Mouse (Mus musculus) gastrocnemius, postnatal 10 days (tissue): ENCODE measurements at regions not wholly inside any gene's neighbourhood (a gene's known extent, or its start where the extent isn't known, plus 50 kb on each side); places are given as distances from the start of the nearest gene placed in this dataset.

Experiments
- DNase-seq: peaks from one replicate; pipeline ENCODE4 v3.0.0; 2021; ENCODE audit warnings: mixed read lengths

DNA sequence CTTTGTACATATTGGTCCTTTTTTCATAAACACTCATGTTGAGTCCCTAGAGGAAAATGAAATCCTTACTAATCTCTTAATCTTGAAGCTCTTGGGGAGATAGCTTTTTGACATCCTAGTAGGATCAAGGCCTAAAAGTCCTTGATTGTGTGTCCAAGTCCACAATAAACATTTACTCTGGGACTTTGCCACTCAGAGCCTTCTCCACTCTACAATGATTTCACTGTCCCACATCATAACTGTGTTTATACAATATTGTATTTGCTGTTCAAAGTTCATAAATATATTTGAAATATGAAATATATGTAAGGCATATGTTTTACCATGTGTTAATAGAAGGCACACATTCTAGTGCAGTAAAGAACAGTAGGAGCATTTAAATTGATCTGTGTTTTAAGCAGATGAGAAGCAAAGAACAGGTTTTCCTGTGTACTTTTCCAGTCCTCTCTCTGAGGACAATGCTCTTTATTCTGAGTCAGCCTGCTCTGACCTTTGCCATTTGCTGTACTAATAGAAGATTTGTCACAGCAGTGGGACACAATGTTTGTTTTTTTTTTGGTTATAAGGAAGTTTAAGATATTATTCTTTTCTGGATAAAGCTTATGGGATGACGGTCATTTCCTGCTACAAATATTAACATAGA lies 130.7 kb upstream of the Gprin3 start:
- DNase-seq: no peak

DNA sequence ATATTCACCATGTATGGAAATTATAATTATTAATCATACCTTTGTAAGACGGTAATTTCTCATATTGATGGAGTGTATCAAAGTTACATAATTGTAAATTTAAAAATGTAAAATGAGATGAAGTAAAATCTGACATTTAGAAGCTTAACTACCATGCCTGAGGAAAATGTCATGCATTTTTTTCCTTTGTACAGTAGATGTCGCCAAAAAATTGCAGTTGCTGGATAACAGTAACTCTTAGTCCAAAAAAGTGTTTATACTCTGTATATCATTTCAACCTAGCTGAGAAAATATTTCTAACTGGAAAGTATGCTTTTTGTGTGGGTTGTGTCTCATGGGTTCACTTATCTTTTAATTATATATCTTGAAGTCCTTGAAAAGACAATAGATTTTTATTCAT lies 110.9 kb upstream of the Gprin3 start:
- no peak for DNase-seq

DNA sequence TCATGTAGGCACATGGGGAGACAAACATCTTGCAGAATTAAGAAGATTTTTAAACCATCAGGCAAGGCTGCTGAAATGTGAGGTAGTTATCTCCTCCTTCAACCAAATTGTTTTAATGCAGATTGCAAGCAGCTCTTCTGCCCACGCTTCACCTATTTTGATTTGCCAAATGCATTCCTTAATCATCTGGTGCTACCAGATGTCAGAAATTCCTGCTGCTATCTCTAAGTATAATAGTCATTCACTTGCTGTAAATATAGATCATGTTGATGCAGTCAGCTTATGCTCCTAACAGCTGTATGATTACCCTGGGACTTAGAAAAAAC lies 98.8 kb upstream of the Gprin3 start:
- no peak for DNase-seq

DNA sequence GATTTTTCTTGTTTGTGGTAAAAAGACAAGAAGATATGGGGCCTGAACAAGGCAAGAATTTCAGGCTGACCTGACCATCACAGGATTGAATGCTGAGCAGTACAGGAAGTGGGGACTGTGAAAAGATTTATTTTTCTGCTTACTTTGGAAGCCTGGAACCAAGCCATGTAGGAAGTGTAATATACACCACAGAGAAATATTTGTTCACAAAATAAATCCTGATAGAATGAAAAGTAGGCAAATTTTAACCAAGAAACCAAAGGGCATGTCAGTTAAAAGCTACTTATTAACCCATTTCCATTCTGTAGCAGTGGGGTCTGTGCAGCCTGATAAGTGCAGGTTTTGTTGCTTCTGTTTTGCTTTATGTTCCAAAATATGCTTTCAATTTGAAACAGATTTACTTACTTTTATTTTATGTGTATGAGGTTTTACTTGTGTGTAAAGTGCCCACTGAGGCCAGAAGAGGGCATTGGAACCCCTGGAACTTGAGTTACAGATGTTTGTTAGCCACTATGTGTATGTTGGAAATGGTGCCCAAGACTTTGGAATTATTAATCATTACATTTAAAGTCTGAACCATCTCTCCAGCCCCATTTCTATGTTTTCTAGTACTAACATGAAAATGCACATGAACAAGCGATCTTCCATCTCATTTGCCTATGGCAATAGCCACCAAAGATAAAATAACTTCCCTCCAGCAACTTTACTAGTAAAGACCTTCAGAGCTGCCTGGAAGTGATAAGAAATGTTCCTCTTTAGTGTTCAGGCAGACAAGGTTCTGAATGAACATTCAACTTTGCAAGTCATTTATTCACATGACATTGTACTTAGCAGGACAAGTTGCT lies 98.2 kb upstream of the Gprin3 start:
- no peak for DNase-seq

DNA sequence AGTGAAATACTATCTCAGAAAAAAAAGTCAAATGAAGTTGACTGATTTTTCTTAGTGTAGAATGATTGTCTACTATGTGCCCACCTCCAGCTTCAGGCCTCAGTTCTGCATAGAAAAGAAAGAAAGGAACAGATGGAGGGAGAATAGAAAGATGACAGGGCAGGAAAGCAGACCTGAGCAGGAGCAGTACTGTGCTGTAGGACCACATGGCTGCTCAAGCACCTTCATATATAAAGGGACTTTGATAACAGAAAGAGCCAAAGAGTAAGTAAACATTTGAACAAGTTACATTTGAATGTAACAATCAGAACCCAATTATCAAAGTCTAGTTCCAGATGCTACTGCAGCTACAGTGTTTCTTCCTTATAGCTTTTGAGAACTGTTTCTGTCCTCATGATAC lies 96.9 kb upstream of the Gprin3 start:
- no peak for DNase-seq

DNA sequence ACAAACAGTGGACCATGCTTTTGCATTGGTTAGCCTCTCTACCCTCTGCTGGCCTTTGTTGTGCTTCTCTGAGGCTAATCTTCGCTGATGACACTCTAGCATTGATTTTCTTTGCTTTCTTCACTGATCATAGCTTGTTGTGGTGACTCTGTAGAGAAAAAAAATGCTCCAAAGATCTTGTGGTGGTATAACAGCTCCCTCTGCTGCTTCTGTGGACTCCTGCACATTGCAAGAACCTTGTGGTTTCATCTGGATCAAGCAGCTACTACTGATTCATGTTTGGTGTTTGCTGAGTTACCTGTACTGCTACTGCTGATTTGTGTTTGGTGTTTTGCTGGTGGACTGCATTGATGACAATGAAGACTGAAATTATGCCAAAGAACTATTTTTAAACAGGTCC lies 74.7 kb upstream of the Gprin3 start:
- no peak for DNase-seq

DNA sequence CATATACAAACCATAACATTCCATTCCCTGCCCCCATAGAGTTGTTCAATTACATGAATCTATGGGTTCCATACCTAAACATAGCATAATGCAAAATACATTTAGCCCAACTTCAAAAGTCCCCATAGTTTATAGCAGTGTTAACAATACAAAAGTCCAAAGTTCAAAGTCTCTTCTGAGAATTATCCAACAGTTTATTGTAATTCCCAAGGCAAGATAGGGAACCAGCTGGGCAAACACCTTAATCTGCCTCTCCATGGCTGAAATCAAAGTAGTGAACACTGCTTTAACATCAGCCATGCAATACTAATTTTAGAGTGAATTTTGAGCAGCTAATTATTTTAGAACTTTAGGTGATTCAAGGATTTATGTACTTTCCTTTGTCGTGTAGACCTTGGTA lies 72.7 kb upstream of the Gprin3 start:
- DNase-seq: no peak

DNA sequence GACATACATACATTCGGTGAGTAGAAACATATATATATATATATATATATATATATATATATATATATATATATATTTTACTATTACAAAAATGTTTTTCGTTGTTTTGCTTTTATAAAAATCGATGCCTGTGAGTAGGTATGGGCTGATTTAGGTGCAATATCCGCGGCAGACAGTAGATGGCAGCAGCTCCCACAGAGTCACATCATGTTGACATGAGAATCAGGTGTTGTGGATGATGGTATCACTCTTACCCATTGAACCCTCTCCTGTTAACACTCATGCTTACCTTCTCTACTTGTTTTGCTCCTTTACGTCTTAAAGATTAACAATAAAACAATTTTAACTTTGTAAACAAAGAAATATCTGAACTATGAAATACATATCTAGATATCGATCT lies 72.0 kb upstream of the Gprin3 start:
- DNase-seq: peak; percentile 34

DNA sequence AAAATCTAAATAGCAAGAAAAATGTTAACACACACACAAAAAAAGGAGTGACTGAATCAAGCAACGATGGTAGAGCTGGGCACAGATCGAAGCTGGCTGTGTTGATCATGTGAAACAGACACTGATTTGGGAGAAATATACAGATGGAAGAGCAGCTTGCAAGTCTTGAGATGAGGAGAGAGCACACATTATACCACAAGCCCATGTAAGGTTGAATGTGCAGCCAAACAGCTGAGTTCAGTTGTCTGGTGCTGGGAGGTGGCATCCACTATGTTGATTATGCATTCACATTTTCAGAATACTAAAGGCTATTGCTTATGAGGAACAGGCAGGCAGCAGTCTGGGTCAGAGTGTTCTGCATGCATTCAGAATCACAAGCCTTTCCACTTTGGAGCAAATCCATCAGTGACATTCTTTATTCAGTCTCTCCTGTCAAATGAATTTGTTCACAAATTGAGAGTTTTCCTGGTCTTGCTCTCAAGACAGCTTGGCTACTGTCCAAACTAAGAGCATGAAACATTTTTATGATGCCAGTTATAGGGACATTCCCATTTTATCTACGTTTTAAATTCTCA lies 63.0 kb upstream of the Gprin3 start:
- DNase-seq: no peak

DNA sequence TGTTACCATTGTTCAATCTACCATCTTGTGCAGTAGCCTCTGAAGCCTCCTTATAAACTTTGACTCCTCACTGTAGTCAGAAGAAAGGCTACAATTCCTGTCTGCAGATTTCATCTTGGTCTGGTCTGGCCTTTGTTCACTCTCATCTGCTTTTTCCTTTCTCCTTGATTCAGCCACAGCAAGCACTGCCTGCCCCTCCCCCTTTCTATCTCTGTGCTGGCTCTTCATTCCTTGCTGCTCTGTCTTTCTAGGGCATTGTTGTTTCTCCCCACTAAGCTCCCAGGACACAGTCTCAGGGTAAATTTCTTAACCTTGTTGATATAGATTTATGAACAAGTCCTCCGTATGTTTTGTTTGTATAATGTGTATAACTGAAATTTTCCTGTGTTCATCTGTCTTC lies 62.3 kb upstream of the Gprin3 start:
- no peak for DNase-seq

DNA sequence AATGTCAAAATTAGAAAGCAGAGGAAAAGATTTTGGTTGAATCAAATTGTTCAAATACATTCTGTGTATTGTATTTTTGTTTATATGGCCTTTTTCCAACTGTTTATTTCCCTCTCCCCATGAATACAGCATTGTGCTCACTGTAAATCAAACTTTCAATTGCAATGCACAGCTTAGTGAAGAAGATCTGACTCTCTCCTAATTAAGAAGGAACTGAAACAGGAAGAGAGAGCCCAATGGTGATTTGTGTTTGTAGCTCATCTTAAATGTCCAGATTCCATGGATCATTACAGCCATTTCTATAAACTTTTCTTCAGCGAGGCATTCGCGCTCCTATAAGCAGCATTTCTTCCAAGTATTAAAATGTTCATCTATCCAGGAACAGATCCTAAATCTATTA lies 57.9 kb upstream of the Gprin3 start:
- no peak for DNase-seq

DNA sequence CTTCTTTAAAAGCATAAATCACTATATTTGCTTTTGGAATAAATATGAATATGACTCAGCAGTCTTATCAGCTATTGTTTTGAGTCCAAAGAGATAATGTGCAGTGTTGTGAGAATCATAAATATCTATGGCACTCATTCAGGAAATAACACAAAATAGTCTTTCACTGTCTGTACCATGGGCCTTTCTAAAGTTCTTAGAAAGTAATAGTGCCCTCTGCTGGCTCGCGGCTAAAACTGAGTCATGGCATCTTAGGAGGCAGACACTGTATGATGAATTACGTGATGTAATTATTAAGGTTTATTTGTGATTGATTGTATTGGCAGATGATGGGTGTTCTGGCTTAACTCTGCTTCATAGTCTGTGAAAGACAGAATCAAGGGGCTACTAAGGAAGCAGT lies 57.5 kb upstream of the Gprin3 start:
- peak; percentile 26 for DNase-seq
